Mouse (Mus musculus): Measurements from ENCODE around the gene Tubgcp6. TPM values are rescaled to one million over a fixed set of nuclear protein-coding genes. Genes with fewer than 3 reads are reported as not detected.

Gene Tubgcp6
- total RNA-seq, 2 experiments from 2014 or later = 26.4 to 28.3 TPM

GRCm38 (mm10) chr15:89144965-89145364, 22.1 kb upstream of the Tubgcp6 start:
- ATAC-seq (replicated peaks; ENCODE audit: low FRiP score, poor library complexity, severe bottlenecking) = no peak

DNA sequence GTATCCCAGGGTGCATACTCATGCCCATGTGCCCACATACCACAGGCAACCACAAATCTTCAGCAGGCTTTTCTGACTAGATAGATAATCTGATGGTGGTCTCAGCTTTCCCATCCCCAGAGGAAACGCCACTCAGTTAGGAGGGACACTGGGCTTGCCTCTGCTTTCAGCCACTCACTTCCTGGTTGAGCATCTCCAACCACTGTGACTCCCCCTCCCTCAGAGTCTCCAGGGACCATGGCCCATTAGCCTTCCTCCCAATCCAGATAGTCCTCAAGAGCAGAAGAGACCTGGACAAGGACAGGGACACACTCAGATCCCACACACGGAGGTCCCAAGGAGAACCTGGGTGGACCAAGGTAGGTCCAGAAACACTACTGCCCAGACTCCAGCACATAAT, 20.2 kb upstream of the Tubgcp6 start:
- no peak for ATAC-seq (replicated peaks; ENCODE audit: low FRiP score, poor library complexity, severe bottlenecking)

- ATAC-seq (replicated peaks; ENCODE audit: low FRiP score, poor library complexity, severe bottlenecking) = no peak
Measured at GRCm38 (mm10) chr15:89141905-89142304, 19.0 kb upstream of the Tubgcp6 start.

DNA sequence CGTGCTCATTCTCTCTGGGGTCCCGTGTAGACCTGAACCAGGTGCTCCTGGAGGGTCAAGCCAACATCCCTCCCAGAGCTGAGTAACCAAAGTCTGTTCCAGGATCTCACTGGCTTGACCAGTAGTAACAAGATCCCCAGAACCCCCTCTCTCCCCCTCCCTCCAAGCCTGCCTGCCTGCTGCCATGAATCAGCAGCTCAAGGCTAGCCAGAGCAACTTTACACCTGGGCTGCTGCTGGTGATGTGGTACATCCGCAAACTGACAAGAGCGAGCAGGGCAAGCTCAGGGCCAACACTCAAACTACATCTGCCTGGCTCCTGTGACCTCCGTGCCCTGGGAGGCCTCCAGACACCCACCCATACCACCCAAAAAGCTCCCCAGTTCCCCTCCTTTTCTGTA, 18.5 kb upstream of the Tubgcp6 start:
- ATAC-seq (replicated peaks; ENCODE audit: low FRiP score, poor library complexity, severe bottlenecking) = no peak

- no peak for ATAC-seq (replicated peaks; ENCODE audit: low FRiP score, poor library complexity, severe bottlenecking)
Measured at GRCm38 (mm10) chr15:89140659-89141252, 17.8 kb upstream of the Tubgcp6 start, which contains the start of gene Mapk12. Gene Mapk12 (minus strand): TSS chr15:89140703.

GRCm38 (mm10) chr15:89140048-89140658, 17.2 kb upstream of the Tubgcp6 start:
- no peak for ATAC-seq (replicated peaks; ENCODE audit: low FRiP score, poor library complexity, severe bottlenecking)

DNA sequence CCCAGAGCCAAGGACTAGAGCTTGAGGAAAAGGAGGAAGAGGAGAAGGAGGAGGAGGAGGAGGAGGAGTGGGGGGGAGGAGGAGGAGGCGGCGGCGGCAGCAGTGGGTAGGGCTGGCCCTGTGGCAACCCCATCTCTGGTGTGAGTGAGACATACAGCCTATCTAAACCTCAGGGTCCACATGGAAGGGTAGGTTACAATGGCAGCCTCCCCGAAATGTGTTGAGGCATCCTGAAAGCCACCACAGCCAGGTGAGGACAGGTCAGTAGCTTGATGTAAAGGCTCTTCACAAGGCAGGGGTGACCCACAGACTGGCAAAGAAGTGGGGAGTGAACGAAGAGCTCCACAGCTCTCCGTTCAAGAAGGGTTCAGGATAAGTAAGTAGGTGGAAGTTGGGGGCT, 15.6 kb upstream of the Tubgcp6 start:
- ATAC-seq (replicated peaks; ENCODE audit: low FRiP score, poor library complexity, severe bottlenecking) = no peak

DNA sequence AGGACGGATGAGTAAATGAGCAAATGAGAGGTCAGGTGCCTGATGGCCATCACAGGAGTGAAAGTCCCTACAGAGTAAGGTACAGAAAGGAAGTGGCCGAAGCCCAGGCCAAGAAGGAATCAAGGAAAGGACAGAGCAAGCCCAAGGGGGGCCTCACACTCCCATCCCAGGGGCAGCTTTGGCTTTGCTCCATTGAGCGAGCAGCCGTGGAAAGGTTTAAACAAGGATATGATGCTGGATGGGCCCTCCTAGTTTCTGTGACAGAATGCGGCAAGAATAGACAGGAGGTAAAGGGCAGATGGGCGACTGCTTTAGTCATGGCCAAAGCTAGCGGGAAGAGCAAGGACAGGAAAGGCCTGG, 15.1 kb upstream of the Tubgcp6 start:
- ATAC-seq (replicated peaks; ENCODE audit: low FRiP score, poor library complexity, severe bottlenecking) = no peak

DNA sequence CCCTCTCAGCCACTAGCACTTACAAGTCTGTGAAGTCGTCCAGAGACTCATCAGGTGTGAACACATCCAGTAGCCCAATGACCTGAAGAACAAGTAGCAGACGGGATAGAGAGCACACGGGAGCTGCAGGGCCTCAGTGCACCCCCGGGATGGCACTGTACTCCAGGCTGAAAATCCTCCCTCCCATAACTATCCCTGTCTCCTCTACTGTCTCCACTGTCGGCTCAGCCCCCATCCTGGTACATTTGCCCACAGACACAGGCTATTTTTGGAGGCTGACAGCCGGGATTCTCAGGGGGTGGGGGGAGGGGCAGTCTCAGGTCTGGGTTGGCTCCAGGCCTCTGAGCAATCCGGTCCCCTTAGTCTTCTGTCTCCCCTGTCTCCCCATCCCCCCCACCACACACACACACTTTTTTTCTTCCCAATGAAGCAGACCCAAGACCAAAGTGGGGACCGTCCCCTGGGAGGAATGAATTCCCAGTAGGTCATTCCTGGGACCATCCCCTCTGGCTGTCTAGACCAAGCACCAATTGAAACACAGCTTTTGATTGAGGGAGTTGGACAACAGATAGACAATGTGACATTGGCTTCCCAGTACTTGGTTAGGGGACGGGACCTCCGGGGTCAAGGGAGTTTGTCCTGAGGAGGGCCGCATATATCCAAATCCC, 14.6 kb upstream of the Tubgcp6 start:
- ATAC-seq (replicated peaks; ENCODE audit: low FRiP score, poor library complexity, severe bottlenecking) = no peak

DNA sequence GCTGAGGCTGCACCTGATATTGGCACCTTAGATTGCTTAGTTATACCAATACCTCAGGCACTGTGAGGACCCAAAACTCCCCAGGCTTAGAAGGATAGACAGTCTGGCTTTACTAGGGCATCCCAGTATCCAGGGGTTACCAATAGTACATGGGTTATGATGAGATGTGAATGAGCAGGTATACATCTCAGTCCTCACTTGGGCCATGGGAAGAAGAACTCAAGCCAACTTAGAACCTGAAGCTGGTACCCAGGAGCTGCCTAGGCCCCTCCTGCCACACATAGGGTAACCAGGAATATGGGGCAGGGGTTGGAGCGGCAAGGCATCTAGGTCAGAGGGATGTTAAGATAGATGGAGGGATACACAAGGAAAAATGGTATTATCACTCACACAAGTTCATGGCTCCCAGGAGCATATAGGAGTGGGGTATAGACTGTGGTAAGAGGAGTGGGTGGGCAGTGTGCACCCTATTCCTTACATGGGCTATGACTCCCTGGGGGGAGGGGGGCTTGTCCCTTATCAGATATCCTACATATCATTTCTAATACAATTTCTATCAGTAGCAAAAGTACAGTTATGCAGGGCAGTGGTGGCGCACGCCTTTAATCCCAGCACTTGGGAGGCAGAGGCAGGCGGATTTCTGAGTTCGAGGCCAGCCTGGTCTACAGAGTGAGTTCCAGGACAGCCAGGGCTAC, 13.7 kb upstream of the Tubgcp6 start:
- ATAC-seq (replicated peaks; ENCODE audit: low FRiP score, poor library complexity, severe bottlenecking) = no peak

- no peak for ATAC-seq (replicated peaks; ENCODE audit: low FRiP score, poor library complexity, severe bottlenecking)
Measured at GRCm38 (mm10) chr15:89131316-89131715, 8.4 kb upstream of the Tubgcp6 start.

DNA sequence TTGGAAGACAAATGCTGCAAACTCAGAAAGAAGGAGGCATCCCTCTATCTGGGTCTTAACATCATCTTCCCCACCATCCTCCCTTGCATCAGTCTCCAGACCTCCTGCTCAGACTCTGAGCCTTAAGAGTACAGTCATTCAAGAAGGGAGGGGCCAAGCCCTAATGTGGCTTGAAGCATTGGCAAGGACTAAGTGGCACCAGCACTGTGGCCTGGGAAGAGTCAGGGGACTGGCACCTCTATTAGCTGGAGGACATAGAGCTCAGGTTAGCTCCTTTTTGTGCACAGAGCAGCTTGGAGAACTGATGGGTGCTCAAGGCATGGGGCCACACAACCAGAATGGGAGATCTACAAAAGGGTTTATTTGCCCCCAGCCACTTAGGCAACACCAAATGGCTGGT, 7.3 kb upstream of the Tubgcp6 start:
- ATAC-seq (replicated peaks; ENCODE audit: low FRiP score, poor library complexity, severe bottlenecking) = no peak

DNA sequence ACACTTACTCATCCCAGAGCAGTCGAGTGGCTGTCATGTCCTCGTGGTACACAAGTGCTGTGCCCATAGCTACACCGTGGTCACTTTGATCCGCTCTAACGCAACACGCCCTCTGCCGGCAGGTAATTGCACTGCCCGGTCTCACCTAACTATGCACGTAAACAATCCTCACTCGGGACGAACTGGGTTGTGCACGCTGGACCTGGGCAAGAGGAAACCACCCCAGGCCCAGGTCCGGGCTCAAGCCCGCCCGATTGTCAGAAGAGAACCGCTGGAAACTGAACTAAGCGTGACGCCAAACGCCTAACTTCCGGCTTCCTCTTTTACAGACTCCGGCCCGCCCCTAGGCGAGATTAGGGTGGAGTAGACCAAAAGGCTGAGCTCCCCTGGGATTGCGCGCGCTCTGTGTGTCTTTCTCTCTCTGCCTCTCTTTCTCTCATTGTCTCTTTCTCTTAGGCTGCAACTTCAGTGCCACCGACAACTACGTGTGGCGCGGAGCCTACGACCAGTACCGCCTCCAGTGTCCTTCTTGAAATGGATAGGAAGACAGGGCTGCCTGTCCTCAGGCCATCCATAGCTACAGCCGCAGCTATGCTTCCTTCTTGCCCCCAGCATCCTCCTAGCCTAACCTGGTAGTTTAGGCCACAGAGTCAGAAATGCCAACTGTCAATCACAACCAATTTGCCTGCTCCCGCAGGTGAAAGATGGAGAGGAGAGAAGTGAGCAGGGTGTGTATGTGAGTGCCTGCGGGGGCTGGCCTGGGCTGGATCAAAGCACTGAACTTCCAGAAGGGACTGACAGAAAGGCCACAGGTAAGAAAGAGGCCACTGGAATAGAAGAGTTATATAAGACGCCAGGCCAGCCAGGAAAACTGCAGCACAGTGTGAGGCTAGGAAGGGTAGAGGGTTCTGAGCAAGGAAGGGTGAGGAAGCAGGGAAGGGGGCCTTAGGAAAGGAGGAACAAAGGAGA, 5.8 kb upstream of the Tubgcp6 start, which contains the start of gene Hdac10:
Gene Hdac10, minus strand, starts transcription at position 319 of the 969 bp plus-strand sequence.
- peak; percentile 91 for ATAC-seq (replicated peaks; ENCODE audit: low FRiP score, poor library complexity, severe bottlenecking)

- ATAC-seq (replicated peaks; ENCODE audit: low FRiP score, poor library complexity, severe bottlenecking) = no peak
Measured at GRCm38 (mm10) chr15:89127364-89127940, 4.5 kb upstream of the Tubgcp6 start.

- no peak for ATAC-seq (replicated peaks; ENCODE audit: low FRiP score, poor library complexity, severe bottlenecking)
Measured at GRCm38 (mm10) chr15:89126622-89127021, 3.7 kb upstream of the Tubgcp6 start.

DNA sequence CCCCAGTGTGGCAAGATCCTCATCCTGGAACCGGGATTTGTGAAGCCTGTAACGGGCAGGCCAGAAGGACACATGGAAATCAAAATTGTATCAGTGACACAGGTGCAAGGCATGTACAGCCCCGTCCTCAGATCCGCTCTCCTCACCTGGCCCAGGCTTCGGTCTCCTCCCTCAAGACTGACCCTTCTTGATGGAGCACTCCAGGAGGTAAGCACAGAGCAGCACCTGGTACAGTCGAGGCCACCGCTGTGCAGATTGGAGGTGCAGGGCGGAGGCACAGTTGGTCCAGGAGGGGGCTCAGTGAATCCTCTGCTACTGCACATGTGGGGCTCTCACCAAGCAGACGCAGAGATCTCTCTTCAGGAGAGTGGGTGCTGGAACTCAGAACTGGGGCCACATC, 2.4 kb upstream of the Tubgcp6 start:
- ATAC-seq (replicated peaks; ENCODE audit: low FRiP score, poor library complexity, severe bottlenecking) = no peak

DNA sequence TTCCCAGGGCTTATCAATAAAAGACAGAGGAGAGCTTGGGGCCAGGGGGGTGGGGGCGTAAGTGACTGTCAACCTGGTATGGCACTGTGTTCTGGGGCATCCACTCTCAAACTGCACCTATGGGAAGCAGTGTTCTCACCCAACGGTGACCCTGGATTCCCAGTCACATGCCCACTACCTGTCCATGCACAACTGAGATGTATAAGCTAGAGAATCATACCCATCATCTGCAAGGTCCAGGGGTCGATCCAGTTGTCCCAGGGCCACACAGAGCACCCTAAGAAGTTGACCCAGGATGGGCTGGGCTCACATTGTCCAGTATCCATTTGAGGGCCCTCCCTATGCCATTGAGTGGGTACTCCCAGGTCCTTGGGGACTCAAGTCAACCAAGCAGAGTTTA, 1.4 kb upstream of the Tubgcp6 start:
- ATAC-seq (replicated peaks; ENCODE audit: low FRiP score, poor library complexity, severe bottlenecking) = no peak

DNA sequence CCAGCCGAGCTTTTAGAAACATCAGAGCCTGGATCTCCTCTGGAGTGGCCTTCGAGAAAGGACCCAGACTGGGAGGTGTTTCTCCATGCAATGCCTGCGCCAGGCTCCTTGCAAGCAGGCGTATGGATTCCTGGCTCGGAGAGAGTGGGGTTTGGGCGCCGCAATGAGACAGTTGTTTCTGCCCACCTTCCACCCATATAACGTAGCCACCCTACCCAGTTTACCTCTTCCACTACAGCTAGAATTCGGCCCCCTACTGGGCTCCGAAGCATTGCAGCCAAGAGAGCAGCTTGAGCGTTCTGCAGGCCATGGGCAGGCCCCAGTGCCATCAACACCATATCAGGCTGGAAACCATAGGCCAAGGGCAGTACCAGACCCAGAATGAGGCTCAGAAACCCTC, 683 bp upstream of the Tubgcp6 start:
- no peak for ATAC-seq (replicated peaks; ENCODE audit: low FRiP score, poor library complexity, severe bottlenecking)

DNA sequence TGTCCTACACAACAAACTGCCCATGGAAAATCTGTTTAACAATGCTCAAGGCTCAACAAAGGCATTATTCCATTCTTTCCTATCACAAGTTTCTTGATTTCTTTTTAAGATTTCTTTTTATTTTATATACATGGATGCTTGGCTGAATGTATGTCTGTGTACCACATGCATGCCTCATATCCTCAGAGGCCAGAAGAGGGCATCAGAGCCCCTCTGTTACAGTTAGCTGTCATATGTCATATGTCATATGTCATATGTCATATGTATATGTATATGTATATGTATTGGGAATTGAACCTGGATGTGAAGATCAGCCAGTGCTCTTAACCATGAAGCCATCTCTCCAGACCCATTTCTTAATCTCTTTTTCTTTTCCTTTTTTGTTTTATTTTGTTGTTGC, 4.9 kb downstream of the Tubgcp6 start:
- ATAC-seq (replicated peaks; ENCODE audit: low FRiP score, poor library complexity, severe bottlenecking) = no peak
